In genomic region chr6:51881181-51881968, GRCm38 (mm10) we compare ENCODE assay signal across 8 mouse cellular contexts.
DNase-seq lines count a peak whose midpoint lies in the region; ATAC-seq lines count a peak whose summit lies in the region.

No protein-coding gene starts in this region.

- H3K27me3 ChIP-seq in heart, embryonic 12.5 days (replicated peaks), result no peaks in the 10 kb centered on the region
- H3K27me3 ChIP-seq in megakaryocyte, embryonic 14.5 days (replicated peaks), result no peaks in the 10 kb centered on the region

- no peak overlapping the region for H3K9ac ChIP-seq in heart, embryonic 12.5 days

- no peaks in the 10 kb centered on the region for H3K36me3 ChIP-seq in heart, embryonic 12.5 days
- peaks cover 55% of the 10 kb centered on the region for H3K36me3 ChIP-seq in megakaryocyte, embryonic 14.5 days (replicated peaks; ENCODE audit: low read length)

- peak; percentile 25 for DNase-seq in brain, adult 2 months (ENCODE audit: low read depth, low spot score)
- DNase-seq in large intestine, adult 2 months (ENCODE audit: low read depth, low spot score), result peak; percentile 18
- no peak for DNase-seq in ovary, postnatal 14 days (ENCODE audit: low spot score)
- DNase-seq in left cerebral cortex, adult 8-10 months (ENCODE audit: low spot score in 2 of 2), result no peak
- no peak for DNase-seq in spleen, adult 18-20 months
- DNase-seq in natural killer cell, adult 2 months (ENCODE audit: low spot score in 2 of 2), result no peak

- WGBS in heart, embryonic 12.5 days, result 50% methylated on average over 13 of the region's 13 CpGs
- WGBS in large intestine, adult 2 months, result 22% methylated on average over 13 of the region's 13 CpGs

- no peaks in the 10 kb centered on the region for H3K9me3 ChIP-seq in heart, embryonic 12.5 days (replicated peaks)
- no peaks in the 10 kb centered on the region for H3K9me3 ChIP-seq in megakaryocyte, embryonic 14.5 days

- peaks cover 29% of the 10 kb centered on the region for H3K4me1 ChIP-seq in heart, embryonic 12.5 days (replicated peaks)
- peaks cover 67% of the 10 kb centered on the region for H3K4me1 ChIP-seq in megakaryocyte, embryonic 14.5 days

- H3K4me3 ChIP-seq in heart, embryonic 12.5 days, result no peak overlapping the region
- H3K4me3 ChIP-seq in megakaryocyte, embryonic 14.5 days (replicated peaks), result peak overlapping the region; percentile 84

- peak overlapping the region; percentile 87 for H3K27ac ChIP-seq in heart, embryonic 12.5 days (ENCODE audit: poor library complexity, severe bottlenecking)

- ATAC-seq in heart, embryonic 12.5 days (ENCODE audit: insufficient number of reproducible peaks, low FRiP score), result peak; percentile 64

- H3K4me2 ChIP-seq in heart, embryonic 12.5 days, result no peak overlapping the region; the same call in 1 of the 2 replicates

Comparison
In these comparisons a context has a peak if more than half of its experiments do, and no peak if none do; other contexts are left out.
1. DNase-seq: peak in brain, adult 2 months (single experiment) and large intestine, adult 2 months (single experiment); none in ovary, postnatal 14 days (single experiment), left cerebral cortex, adult 8-10 months (0 of 2), spleen, adult 18-20 months (0 of 2) and natural killer cell, adult 2 months (0 of 2).